Mouse (Mus musculus) neural tube, embryonic 11.5 days (tissue): ENCODE data around the gene Snrpd2. TPM values are rescaled to one million over a fixed set of nuclear protein-coding genes. Genes with fewer than 3 reads are reported as not detected.

Source experiments
- ATAC-seq: fragments of 200-750 bp; cut with Nextera tagmentation; 2 replicates; pipeline ENCODE4 v1.8.0; 2017; ENCODE audit warnings: moderate number of reproducible peaks, mild to moderate bottlenecking, moderate TSS enrichment, moderate library complexity; ENCODE audit not compliant: insufficient read depth, low FRiP score, low TSS enrichment
- DNase-seq: peaks from one replicate; pipeline ENCODE4 v3.0.0-alpha.2; 2015; ENCODE audit warnings: low spot score
- H3K27ac ChIP-seq: fragments of 300-500 bp; sonication (generic); 2 replicates; pipeline ENCODE4 v1.5.1; 2014; ENCODE audit warnings: low read depth, mild to moderate bottlenecking, low read length
- H3K27me3 ChIP-seq: fragments of 300-500 bp; sonication (generic); 2 replicates; pipeline ENCODE4 v1.6.1; 2014; ENCODE audit warnings: mild to moderate bottlenecking, low read length, mixed read lengths; ENCODE audit not compliant: control insufficient read depth, insufficient read depth
- H3K36me3 ChIP-seq: fragments of 300-500 bp; sonication (generic); 2 replicates; pipeline ENCODE4 v1.6.1; 2014; ENCODE audit warnings: mild to moderate bottlenecking, low read length, moderate library complexity, mixed read lengths; ENCODE audit not compliant: control insufficient read depth, insufficient read depth
- H3K4me1 ChIP-seq: fragments of 300-500 bp; sonication (generic); 2 replicates; pipeline ENCODE4 v1.6.1; 2014; ENCODE audit warnings: low read length, mixed read lengths; ENCODE audit not compliant: control insufficient read depth, insufficient read depth
- H3K4me2 ChIP-seq: fragments of 300-500 bp; sonication (generic); 2 replicates; pipeline ENCODE4 v1.6.1; 2014; ENCODE audit warnings: low read depth, mild to moderate bottlenecking, moderate library complexity
- H3K4me3 ChIP-seq: fragments of 300-500 bp; sonication (generic); 2 replicates; pipeline ENCODE4 v1.5.1; 2014; ENCODE audit warnings: low read depth, low read length
- H3K9ac ChIP-seq: fragments of 300-500 bp; sonication (generic); 2 replicates; pipeline ENCODE4 v1.6.1; 2014; ENCODE audit warnings: mild to moderate bottlenecking, low read length
- H3K9me3 ChIP-seq: fragments of 300-500 bp; sonication (generic); 2 replicates; pipeline ENCODE4 v1.6.1; 2016; ENCODE audit warnings: low read length; ENCODE audit not compliant: control insufficient read depth
- WGBS: fragments of 180-500 bp; shearing (Covaris S2); extraction: QIAGEN DNeasy Blood & Tissue Kit; methylation state at CpG from one replicate; pipeline ENCODE4 v1.1.7; 2014; 5-methylcytosine and 5-hydroxymethylcytosine counted together
- polyA plus RNA-seq: library from polyadenylated mRNA; unstranded; fragments of >200 nt; fragmentation: Nextera tagmentation; extraction: Ambion mirVana; gene quantifications from 2 replicates; pipeline ENCODE4 v1.2.1, GENCODE M21; 2014

Gene Snrpd2
- polyA plus RNA-seq, 1 experiment from 2014 or later: 148 TPM

DNA sequence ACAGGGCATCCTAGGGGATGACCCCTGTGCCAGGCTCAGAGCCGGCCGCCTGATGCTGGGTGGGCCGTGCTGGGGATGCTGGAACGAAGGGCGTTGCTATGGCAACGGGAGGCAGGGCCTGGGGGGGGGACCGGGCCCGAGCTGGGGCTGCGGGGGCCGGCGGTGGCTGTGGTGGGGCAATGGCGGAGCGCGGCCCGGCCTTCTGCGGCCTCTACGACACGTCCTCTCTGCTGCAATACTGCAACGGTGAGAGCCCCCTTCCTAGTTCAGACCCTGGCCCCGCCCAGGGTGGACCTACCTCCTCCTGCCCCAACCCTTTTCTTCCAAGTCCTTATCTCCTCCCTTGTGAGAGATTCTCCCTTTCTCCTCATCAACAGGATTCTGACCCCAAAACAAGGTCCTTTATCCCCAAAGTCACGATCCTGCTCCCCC, 27.0 kb downstream of the Snrpd2 start:
- peak overlapping the region; percentile 54 for H3K9ac ChIP-seq
- H3K27me3 ChIP-seq: peaks cover 48% of the 10 kb centered on the region
- ATAC-seq (peak; percentile 33), DNase-seq (no peak)
- no peak overlapping the region for H3K27ac ChIP-seq
- no peaks in the 10 kb centered on the region for H3K9me3 ChIP-seq
- H3K4me2 ChIP-seq: peak overlapping the region; percentile 57
- H3K36me3 ChIP-seq: no peaks in the 10 kb centered on the region
- peak overlapping the region; percentile 35 for H3K4me3 ChIP-seq
- WGBS: 2% methylated on average over 18 of the region's 21 CpGs
- H3K4me1 ChIP-seq: peaks cover 2% of the 10 kb centered on the region; the same call in 1 of the 2 replicates

DNA sequence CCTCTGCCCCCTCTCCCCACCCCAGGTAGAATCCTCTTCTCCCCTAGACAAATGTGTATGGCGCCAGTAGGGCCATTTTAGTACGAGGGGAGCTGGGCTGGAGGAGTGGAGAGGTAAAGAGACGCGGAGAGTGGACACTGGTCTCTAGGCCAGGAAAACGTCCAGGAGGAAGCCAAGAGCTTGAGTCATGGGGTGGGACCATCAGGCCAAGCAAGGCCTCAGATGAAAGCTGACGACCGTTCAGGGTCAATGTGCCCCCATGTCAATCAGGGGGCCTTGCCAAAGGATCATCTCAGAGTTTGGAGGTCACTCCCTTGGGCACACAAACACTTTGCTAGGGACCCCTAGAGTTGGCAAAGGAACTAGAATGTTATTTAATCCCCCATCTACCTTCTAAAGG, 27.7 kb downstream of the Snrpd2 start:
- no peak overlapping the region; the same call in 1 of the 2 replicates for H3K9ac ChIP-seq

GRCm38 (mm10) chr7:19178035-19178434, 28.5 kb downstream of the Snrpd2 start:
- no peaks in the 10 kb centered on the region for H3K36me3 ChIP-seq
- H3K27ac ChIP-seq: no peak overlapping the region
- 0 out of 2 replicates have a peak overlapping the region, but pooled peaks have one; percentile 14 for H3K4me3 ChIP-seq
- no peak for DNase-seq
- H3K9ac ChIP-seq: no peak overlapping the region
- 10% methylated on average over 18 of the region's 18 CpGs for WGBS
- H3K4me1 ChIP-seq: peaks cover 2% of the 10 kb centered on the region; the same call in 1 of the 2 replicates
- ATAC-seq: no peak
- H3K9me3 ChIP-seq: no peaks in the 10 kb centered on the region
- peak overlapping the region; percentile 15 for H3K4me2 ChIP-seq
- H3K27me3 ChIP-seq: peaks cover 48% of the 10 kb centered on the region

More for the DNA sequence above, 27.7 kb downstream of the Snrpd2 start:
- ATAC-seq (no peak), DNase-seq (no peak)
- Histone ChIP-seq H3K9me3 (no peaks in the 10 kb centered on the region), H3K4me1 (peaks cover 2% of the 10 kb centered on the region; the same call in 1 of the 2 replicates), H3K27me3 (peaks cover 48% of the 10 kb centered on the region), H3K4me2 (peak overlapping the region; percentile 57), H3K4me3 (peak overlapping the region; percentile 35), H3K36me3 (no peaks in the 10 kb centered on the region), H3K27ac (no peak overlapping the region)
- WGBS: 54% methylated on average over 7 of the region's 7 CpGs

- ATAC-seq (no peak), DNase-seq (peak; percentile 81)
- Histone ChIP-seq H3K36me3 (no peaks in the 10 kb centered on the region), H3K4me1 (peaks cover 2% of the 10 kb centered on the region; the same call in 1 of the 2 replicates), H3K9ac (no peak overlapping the region), H3K4me2 (peak overlapping the region; percentile 33), H3K9me3 (no peaks in the 10 kb centered on the region), H3K27me3 (peaks cover 48% of the 10 kb centered on the region), H3K4me3 (peak overlapping the region; percentile 24; the same call in 1 of the 2 replicates), H3K27ac (no peak overlapping the region)
- 8% methylated on average over 27 of the region's 27 CpGs for WGBS
Observed at GRCm38 (mm10) chr7:19178443-19179092, 29.0 kb downstream of the Snrpd2 start.

- H3K27ac ChIP-seq: no peak overlapping the region
- no peaks in the 10 kb centered on the region for H3K9me3 ChIP-seq
- peaks cover 48% of the 10 kb centered on the region for H3K27me3 ChIP-seq
- ATAC-seq: no peak
- DNase-seq: peak; percentile 83
- peaks cover 2% of the 10 kb centered on the region; the same call in 1 of the 2 replicates for H3K4me1 ChIP-seq
- no peak overlapping the region for H3K9ac ChIP-seq
- peak overlapping the region; percentile 24 for H3K4me3 ChIP-seq
- H3K36me3 ChIP-seq: no peaks in the 10 kb centered on the region
- WGBS: under 1% methylated on average over 31 of the region's 32 CpGs
- peak overlapping the region; percentile 33 for H3K4me2 ChIP-seq
Observed at GRCm38 (mm10) chr7:19179173-19179572, 29.7 kb downstream of the Snrpd2 start.

DNA sequence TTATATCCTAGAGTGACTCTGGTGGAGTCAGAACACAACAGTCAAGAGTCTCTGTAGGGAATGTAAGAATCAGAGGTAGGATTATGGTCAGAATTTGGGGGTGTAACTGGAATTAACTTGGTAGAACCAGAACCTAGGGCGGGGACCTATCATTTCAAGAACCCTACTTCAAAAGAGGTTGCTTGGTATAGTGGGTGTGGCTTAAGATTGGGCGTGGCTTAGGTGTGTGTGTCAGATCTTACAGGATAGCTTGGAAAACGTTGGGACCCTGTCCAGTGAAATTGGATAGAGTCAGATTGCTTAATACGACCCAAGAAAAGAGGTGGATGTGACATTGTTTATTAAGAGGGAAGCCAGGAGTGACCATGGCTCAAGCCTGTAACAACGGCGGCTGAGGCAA, 30.4 kb downstream of the Snrpd2 start:
- DNase-seq (peak; percentile 6), ATAC-seq (no peak)
- no peaks in the 10 kb centered on the region for H3K9me3 ChIP-seq
- H3K4me2 ChIP-seq: peak overlapping the region; percentile 33; the same call in 1 of the 2 replicates
- no peak overlapping the region for H3K27ac ChIP-seq
- WGBS: 40% methylated on average over 6 of the region's 6 CpGs
- no peaks in the 10 kb centered on the region for H3K36me3 ChIP-seq
- peaks cover 45% of the 10 kb centered on the region for H3K27me3 ChIP-seq
- H3K4me3 ChIP-seq: no peak overlapping the region; the same call in 1 of the 2 replicates
- no peak overlapping the region for H3K9ac ChIP-seq
- peaks cover 2% of the 10 kb centered on the region; the same call in 1 of the 2 replicates for H3K4me1 ChIP-seq

- H3K27ac ChIP-seq: no peak overlapping the region
- peaks cover 2% of the 10 kb centered on the region; the same call in 1 of the 2 replicates for H3K4me1 ChIP-seq
- no peaks in the 10 kb centered on the region for H3K9me3 ChIP-seq
- H3K4me2 ChIP-seq: peak overlapping the region; percentile 60
- H3K36me3 ChIP-seq: no peaks in the 10 kb centered on the region
- peak; percentile 68 for DNase-seq
- peaks cover 38% of the 10 kb centered on the region for H3K27me3 ChIP-seq
- peak overlapping the region; percentile 37 for H3K4me3 ChIP-seq
- H3K9ac ChIP-seq: peak overlapping the region; percentile 52
- no peak for ATAC-seq
- 2% methylated on average over 26 of the region's 27 CpGs for WGBS
Observed at GRCm38 (mm10) chr7:19180862-19181429, 31.4 kb downstream of the Snrpd2 start.

GRCm38 (mm10) chr7:19184250-19184649, 34.7 kb downstream of the Snrpd2 start:
- ATAC-seq: no peak
- 84% methylated on average over 2 of the region's 2 CpGs for WGBS
- no peak for DNase-seq

More at GRCm38 (mm10) chr7:19184250-19184649, 34.7 kb downstream of the Snrpd2 start:
- H3K9ac ChIP-seq: no peak overlapping the region
- H3K36me3 ChIP-seq: no peaks in the 10 kb centered on the region; the same call in 1 of the 2 replicates
- H3K9me3 ChIP-seq: no peaks in the 10 kb centered on the region
- no peaks in the 10 kb centered on the region; the same call in 1 of the 2 replicates for H3K4me1 ChIP-seq
- H3K4me2 ChIP-seq: no peak overlapping the region
- peaks cover 13% of the 10 kb centered on the region for H3K27me3 ChIP-seq
- no peak overlapping the region for H3K4me3 ChIP-seq
- no peak overlapping the region for H3K27ac ChIP-seq
